Mouse (Mus musculus) embryonic fibroblast, embryonic 13.5 days (primary cell): ENCODE data around the gene Gimap8.

Experiments used
- CTCF ChIP-seq: IDR thresholded peaks from 2 replicates; pipeline ENCODE4 v1.5.1; 2011; ENCODE audit warnings: mild to moderate bottlenecking, control low read depth, low read length, moderate library complexity, borderline replicate concordance; ENCODE audit not compliant: insufficient read depth
- POLR2A ChIP-seq: IDR thresholded peaks from 2 replicates; pipeline ENCODE4 v1.6.1; 2011; ENCODE audit warnings: low read depth, mild to moderate bottlenecking, control low read depth, low read length, moderate library complexity

- no peak for TF ChIP-seq POLR2A
- TF ChIP-seq CTCF, result no peak
Observed at GRCm38 (mm10) chr6:48696830-48697554, 50.0 kb downstream of the Gimap8 start.
